Comparison of ENCODE assay signal across 14 mouse cellular contexts in the genomic region with DNA sequence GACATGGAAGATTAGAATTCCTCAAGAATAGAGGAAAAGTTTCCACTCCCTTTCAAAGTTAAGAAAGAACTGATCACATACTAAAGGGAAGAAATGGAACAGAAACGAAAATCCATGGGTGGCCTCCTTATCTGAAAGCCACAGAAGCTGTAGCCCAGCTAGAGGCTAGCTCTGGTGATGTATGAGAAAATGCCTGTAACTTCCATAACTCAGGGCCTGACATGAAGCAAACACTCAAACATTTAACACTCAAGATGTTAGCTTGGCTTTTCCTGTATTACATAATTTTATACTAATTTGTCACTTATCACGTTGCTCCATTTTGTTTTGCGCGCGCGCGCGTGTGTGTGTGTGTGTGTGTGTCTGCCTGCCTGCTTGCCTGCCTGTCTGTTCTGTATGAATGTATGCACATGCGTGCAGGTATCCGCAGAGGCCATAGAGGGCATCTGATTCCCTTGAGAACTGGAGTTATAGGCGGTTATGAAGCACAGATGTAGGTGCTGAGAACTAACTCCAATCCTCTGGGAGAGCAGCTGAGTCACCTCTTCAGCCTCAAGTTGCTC.
"Had no signal": no experiment of that assay in that cellular context is flagged by ENCODE, and none has a peak within 500 bp of the region (broad histone marks: within the 10 kb centered on the region; RNA-seq: fewer than 3 reads in every experiment).

No protein-coding gene starts in this region.

- H3K9me3 ChIP-seq: kidney, embryonic 15.5 days; liver, embryonic 15.5 days; midbrain, embryonic 15.5 days; neural tube, embryonic 13.5 days had no signal

- H3K36me3 ChIP-seq: kidney, embryonic 15.5 days; limb, embryonic 13.5 days; liver, embryonic 15.5 days; midbrain, embryonic 15.5 days; neural tube, embryonic 13.5 days had no signal

- ATAC-seq: intestine, embryonic 16.5 days; midbrain, embryonic 15.5 days had no signal

- H3K27ac ChIP-seq: kidney, embryonic 15.5 days; limb, embryonic 13.5 days; liver, embryonic 15.5 days; midbrain, embryonic 15.5 days; neural tube, embryonic 13.5 days had no signal

- DNase-seq: kidney, adult 2 months; kidney, postnatal 14 days; left cerebral cortex, postnatal 4 days; retina, postnatal 1 day; right cerebral cortex, postnatal 4 days; spleen, adult 18-20 months; thymus, adult 2 months; thymus, postnatal 36 days had no signal

- H3K4me3 ChIP-seq: kidney, embryonic 15.5 days; limb, embryonic 13.5 days; liver, embryonic 15.5 days; midbrain, embryonic 15.5 days; neural tube, embryonic 13.5 days had no signal

- H3K9ac ChIP-seq: kidney, embryonic 15.5 days; limb, embryonic 13.5 days; liver, embryonic 15.5 days; midbrain, embryonic 15.5 days; neural tube, embryonic 13.5 days had no signal

- H3K4me2 ChIP-seq: kidney, embryonic 15.5 days; limb, embryonic 13.5 days; liver, embryonic 15.5 days; midbrain, embryonic 15.5 days; neural tube, embryonic 13.5 days had no signal

- H3K4me1 ChIP-seq: kidney, embryonic 15.5 days; limb, embryonic 13.5 days; liver, embryonic 15.5 days; midbrain, embryonic 15.5 days; neural tube, embryonic 13.5 days had no signal

- H3K27me3 ChIP-seq: kidney, embryonic 15.5 days; limb, embryonic 13.5 days; liver, embryonic 15.5 days; midbrain, embryonic 15.5 days; neural tube, embryonic 13.5 days had no signal
